Mouse (Mus musculus): ENCODE measurements around the gene Gpr143. TPM values are rescaled to one million over a fixed set of nuclear protein-coding genes. Genes with fewer than 3 reads are reported as not detected.

The Gpr143 gene
- polyA plus RNA-seq (2012; rRNA removed), result 0.07 and 0.39 TPM in 2 replicates

DNA sequence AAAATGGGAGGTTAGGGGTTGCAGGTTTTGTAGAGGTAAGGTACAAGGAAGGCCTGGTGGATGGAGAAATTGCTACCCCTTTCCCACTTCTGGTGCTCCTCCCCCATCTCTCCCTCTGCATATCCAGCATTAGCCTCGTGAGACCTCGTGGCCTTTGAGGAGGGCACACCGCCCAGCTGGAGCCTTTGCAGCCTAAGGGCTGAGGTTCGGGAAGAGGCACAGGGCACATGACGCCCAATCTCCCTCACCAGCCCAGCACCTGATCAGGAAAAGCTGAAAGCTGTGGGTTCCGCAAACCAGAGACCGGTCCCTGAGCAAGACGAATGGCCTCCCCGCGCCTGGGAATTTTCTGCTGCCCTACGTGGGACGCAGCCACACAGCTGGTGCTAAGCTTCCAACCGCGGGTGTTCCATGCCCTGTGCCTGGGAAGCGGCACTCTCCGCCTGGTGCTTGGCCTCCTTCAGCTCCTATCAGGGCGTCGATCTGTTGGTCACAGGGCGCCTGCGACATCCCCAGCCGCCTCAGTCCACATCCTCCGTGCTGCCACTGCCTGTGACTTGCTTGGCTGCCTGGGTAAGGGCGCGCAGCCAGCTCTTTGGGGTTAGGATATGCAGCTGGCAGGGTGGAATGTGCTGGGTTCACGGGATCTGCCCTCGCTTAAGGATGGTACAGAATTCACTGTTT lies at the start of gene Gpr143:
Gene Gpr143, plus strand, starts transcription at position 202 of the 684 bp plus-strand sequence.

DNA sequence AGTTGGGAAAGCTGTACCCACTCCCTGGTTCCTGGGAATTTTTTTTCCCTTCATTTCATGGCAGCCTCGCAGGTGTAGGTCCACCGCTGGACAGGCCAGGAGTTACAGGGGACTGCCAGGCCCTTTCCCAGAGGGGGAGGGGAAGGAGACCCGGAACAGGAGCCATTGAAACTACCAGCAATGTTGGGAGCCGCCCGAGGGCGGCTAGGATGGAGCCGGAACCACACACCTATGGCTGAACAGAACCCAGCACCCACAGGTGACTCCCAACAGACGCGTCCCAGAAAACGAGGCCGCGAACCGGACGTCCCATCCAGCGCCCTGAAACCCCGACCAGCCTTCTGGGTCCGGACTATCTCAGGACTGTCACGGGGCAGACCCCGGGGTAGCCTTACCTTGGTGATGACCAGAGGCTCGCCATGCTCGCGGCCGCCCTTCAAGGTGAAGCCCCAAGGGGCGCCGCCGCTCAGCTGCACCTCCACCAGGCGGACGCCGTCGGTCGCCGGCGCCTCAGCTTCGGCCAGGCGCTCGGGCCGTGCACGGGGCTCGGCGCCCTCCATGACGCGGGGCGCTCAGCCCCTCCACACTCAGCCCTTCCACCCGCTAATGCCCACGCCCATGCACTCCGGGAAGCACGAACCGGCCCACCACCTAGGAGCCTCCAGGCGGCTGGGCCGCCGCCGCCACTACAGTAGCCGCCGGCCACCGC lies 12.7 kb upstream of the Gpr143 start, which contains the start of gene Shroom2:
Gene Shroom2, minus strand, starts transcription at position 575 of the 709 bp plus-strand sequence.

Other genes with a start within 250 kb of the Gpr143 start
- not detected in 2 replicates for gene Cldn34a, start 218.6 kb upstream of the Gpr143 start, polyA plus RNA-seq (2012; rRNA removed)
- 43.1 and 48.6 TPM in 2 replicates for gene Shroom2, start 12.5 kb upstream of the Gpr143 start, polyA plus RNA-seq (2012; rRNA removed)
- 2.0 TPM in 2 replicates for gene Usp51, start 224.5 kb downstream of the Gpr143 start, polyA plus RNA-seq (2012; rRNA removed)